Mouse (Mus musculus) erythroblast, embryonic 14.5 days (primary cell): ENCODE data around the gene Epn2. TPM values are rescaled to one million over a fixed set of nuclear protein-coding genes. Genes with fewer than 3 reads are reported as not detected.

ENCODE experiments used
- H3K27me3 ChIP-seq: 2 replicates; pipeline ENCODE4 v1.6.1; 2012; ENCODE audit warnings: inconsistent platforms; ENCODE audit not compliant: control insufficient read depth
- H3K36me3 ChIP-seq: 2 replicates; pipeline ENCODE4 v1.6.1; 2012; ENCODE audit warnings: mild to moderate bottlenecking, inconsistent platforms; ENCODE audit not compliant: control insufficient read depth
- H3K4me1 ChIP-seq: 2 replicates; pipeline ENCODE4 v1.6.1; 2012; ENCODE audit warnings: inconsistent platforms; ENCODE audit not compliant: control insufficient read depth
- H3K4me3 ChIP-seq: replicated peaks from 2 replicates; pipeline ENCODE3; 2012; ENCODE audit warnings: moderate library complexity, mild to moderate bottlenecking, inconsistent platforms
- H3K9me3 ChIP-seq: 2 replicates; pipeline ENCODE4 v1.6.1; 2012; ENCODE audit warnings: low read length, inconsistent platforms, mixed read lengths; ENCODE audit not compliant: control insufficient read depth
- GATA1 ChIP-seq: IDR thresholded peaks from 2 replicates; pipeline ENCODE4 v1.6.1; 2012; ENCODE audit warnings: low read length, inconsistent platforms, mixed read lengths
- TAL1 ChIP-seq: IDR thresholded peaks from 3 replicates; pipeline ENCODE4 v1.6.1; 2012; ENCODE audit warnings: low read length, inconsistent platforms, mixed read lengths
- polyA plus RNA-seq: library from polyadenylated mRNA; stranded (reverse); fragments of >175 nt; gene quantifications from 2 replicates; pipeline ENCODE4 v1.2.3, GENCODE M21; 2012

The Epn2 gene
- polyA plus RNA-seq, 1 experiment: not detected

DNA sequence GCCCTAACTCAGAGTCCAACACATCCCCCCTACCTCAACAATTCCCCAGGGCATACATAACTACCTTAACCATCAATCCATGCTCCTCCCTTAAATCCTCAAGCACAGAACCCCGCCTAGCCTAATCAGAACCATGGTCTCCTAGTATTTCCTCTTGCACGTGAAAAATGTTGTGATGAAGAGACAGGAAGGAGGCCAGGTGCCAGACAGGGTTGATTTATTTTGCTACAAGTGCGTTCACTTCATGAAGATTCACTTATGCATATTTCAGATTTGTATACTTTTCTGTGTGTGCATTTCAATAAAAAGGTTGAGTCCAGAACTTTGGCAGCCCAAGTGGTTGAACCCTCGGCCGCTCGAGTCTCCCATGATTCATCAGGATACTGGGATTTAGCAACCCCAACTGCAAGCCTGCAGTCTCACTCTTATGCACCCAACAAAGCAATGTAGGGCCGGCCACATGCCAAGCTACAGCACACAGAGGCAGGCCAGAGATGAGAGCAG, 443 bp upstream of the Epn2 start:
- TF ChIP-seq GATA1 (no peak), TAL1 (no peak)
- Histone ChIP-seq H3K4me3 (peak overlapping the region; percentile 62), H3K9me3 (peaks cover 6% of the 10 kb centered on the region), H3K27me3 (peaks cover 39% of the 10 kb centered on the region), H3K4me1 (peaks cover 11% of the 10 kb centered on the region), H3K36me3 (no peaks in the 10 kb centered on the region)

DNA sequence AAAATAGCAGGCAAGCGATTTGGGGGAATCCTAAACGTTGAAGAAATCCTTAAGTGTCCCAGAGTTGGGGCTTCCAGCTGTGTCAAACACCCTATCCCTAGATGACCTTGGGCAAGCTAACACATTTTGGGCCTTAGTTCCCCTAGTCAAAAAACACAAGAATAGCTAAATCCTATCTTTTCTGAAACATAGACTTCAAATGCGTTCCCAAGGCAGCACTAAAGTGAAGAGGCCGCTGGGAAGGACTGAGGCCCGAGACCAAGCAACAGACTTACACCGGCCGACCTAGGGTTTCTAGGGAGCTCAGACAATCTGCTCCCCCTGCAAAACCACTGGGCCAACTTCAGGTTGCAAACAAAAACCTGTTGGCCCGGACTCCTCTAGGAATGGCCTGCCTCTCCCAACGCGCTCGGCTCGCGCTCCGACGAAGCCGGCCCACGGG, 925 bp downstream of the Epn2 start:
- Histone ChIP-seq H3K4me1 (peaks cover 11% of the 10 kb centered on the region), H3K4me3 (peak overlapping the region; percentile 62)
- TF ChIP-seq GATA1 (no peak), TAL1 (no peak)

DNA sequence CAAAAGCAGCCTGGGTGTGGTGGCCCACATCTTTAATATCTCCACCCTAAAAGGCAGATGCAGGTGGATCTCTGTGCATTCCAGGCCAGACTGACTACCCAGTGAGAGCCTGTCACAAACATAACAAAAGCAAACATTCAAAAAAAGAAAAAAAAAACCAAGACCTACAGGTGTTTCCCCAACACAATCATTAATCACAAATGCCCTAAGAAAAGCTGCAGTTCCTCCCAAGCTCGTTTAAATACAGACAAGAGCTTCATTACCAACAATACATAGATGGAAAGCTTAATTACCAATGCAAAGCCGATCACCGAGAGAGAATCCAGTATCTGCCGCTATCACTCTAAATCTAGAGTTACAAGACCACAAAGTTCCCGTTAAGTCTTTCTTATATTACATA, 1.5 kb downstream of the Epn2 start:
- Histone ChIP-seq H3K36me3 (no peaks in the 10 kb centered on the region), H3K4me3 (no peak overlapping the region), H3K27me3 (peaks cover 38% of the 10 kb centered on the region), H3K4me1 (peaks cover 11% of the 10 kb centered on the region), H3K9me3 (peaks cover 6% of the 10 kb centered on the region)
- no peak for TF ChIP-seq GATA1
- TF ChIP-seq TAL1: no peak

More for the DNA sequence above, 925 bp downstream of the Epn2 start:
- H3K9me3 ChIP-seq: peaks cover 6% of the 10 kb centered on the region
- H3K27me3 ChIP-seq: peaks cover 38% of the 10 kb centered on the region
- H3K36me3 ChIP-seq: no peaks in the 10 kb centered on the region

DNA sequence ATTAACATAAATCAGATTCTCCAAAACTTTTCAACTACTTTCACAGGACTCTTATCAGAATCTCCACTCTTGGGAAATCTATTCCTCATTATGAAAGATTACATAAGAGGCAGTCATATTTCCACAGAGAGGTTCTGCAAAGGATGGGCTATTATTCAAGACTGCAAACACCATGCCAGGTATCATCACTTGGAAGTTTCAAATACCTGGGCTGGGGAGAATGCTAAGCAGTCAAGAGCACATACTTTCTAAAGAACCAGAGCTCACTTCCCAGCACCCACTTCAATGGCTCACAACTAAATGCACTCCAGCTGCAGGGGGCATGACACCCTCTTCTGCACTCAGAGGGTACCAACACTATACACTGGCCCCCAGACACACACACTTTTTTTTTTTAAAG, 2.1 kb downstream of the Epn2 start:
- Histone ChIP-seq H3K27me3 (peaks cover 38% of the 10 kb centered on the region), H3K4me3 (no peak overlapping the region), H3K9me3 (peaks cover 6% of the 10 kb centered on the region), H3K36me3 (no peaks in the 10 kb centered on the region), H3K4me1 (peaks cover 11% of the 10 kb centered on the region)
- TF ChIP-seq TAL1 (no peak), GATA1 (no peak)

DNA sequence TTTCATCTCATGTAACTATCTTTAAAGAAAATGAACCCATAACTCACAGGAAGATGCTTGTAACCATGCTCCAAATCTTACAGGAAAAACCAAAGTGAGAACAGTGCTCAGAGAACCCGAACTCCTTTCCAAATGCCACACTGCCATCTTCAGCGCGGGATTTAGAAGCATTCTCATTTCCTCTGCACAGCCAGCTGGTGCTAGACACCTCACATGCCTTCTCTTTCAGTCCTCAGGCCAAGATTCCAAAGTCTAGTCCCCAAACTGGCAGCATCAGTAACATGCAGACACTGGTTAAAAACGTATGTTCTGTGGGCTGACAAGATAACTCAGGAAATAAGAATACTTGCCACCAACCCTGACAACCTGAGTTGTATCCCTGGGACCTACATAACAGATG, 6.2 kb downstream of the Epn2 start:
- Histone ChIP-seq H3K9me3 (no peaks in the 10 kb centered on the region), H3K4me1 (no peaks in the 10 kb centered on the region), H3K4me3 (no peak overlapping the region), H3K27me3 (peaks cover 16% of the 10 kb centered on the region), H3K36me3 (no peaks in the 10 kb centered on the region)
- TF ChIP-seq TAL1 (no peak), GATA1 (no peak)

DNA sequence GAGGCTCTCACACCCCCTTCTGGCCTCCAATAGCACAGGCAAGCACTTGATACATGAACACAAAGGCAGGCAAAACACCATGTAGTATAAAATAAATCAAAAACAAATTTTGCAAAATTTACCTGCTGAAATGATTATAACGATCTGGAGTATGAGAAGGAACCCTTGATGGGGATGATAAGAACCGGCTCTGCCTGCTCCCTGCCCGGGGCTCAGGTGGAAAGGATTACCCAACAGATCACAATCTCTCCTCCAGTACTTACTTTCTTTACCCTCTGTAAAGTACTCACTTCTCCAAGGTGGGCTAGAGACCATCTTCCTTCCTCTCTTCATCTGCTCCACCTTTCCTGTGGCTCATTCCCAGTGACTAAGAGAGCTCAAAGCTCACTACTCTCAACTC, 8.3 kb downstream of the Epn2 start:
- Histone ChIP-seq H3K4me1 (no peaks in the 10 kb centered on the region), H3K4me3 (no peak overlapping the region), H3K27me3 (no peaks in the 10 kb centered on the region), H3K9me3 (no peaks in the 10 kb centered on the region), H3K36me3 (no peaks in the 10 kb centered on the region)
- TF ChIP-seq GATA1 (no peak), TAL1 (no peak)

DNA sequence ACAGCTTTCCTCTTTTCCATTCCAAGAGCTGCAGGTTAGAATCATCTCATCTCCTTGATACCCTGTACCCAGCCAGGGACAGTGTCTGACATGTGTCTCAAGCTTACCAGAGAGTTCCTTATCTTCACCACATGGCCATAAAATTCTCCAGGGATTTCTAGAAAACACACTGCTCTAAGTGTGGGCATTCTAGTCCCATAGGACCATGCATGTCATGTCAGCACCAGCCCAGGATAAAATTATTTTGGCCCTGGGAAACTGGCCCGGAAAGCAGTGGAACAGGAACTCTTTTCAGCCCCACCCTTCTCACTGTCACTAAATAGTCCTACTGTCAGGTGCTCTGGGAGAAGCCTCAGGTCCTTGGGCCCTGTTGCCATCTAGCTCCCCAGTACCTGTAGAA, 9.8 kb downstream of the Epn2 start:
- Histone ChIP-seq H3K27me3 (no peaks in the 10 kb centered on the region), H3K4me1 (no peaks in the 10 kb centered on the region), H3K36me3 (no peaks in the 10 kb centered on the region), H3K9me3 (no peaks in the 10 kb centered on the region), H3K4me3 (no peak overlapping the region)
- TF ChIP-seq TAL1 (no peak), GATA1 (no peak)

DNA sequence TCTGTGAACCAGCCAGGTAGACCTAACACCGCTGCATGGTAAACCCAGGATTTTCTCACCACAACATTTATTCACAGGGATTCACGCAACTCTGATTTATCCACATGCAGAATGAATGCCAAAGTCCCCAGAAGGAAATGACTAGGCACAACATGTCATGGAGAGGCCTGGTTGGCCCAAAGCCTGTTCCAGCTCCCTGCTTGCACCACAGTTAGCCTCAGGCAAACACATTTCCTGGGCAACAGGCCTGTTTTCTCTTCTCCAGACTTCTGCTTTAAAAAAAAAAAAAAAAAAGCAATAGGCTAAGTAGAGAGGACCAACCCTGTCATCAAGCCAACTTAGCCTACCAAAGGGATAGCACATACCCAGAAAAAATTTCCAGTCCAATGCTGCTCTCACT, 14.9 kb downstream of the Epn2 start:
- Histone ChIP-seq H3K4me1 (no peaks in the 10 kb centered on the region), H3K9me3 (no peaks in the 10 kb centered on the region), H3K27me3 (no peaks in the 10 kb centered on the region; the same call in 1 of the 2 replicates), H3K4me3 (no peak overlapping the region), H3K36me3 (no peaks in the 10 kb centered on the region)
- no peak for TF ChIP-seq TAL1
- TF ChIP-seq GATA1: no peak

DNA sequence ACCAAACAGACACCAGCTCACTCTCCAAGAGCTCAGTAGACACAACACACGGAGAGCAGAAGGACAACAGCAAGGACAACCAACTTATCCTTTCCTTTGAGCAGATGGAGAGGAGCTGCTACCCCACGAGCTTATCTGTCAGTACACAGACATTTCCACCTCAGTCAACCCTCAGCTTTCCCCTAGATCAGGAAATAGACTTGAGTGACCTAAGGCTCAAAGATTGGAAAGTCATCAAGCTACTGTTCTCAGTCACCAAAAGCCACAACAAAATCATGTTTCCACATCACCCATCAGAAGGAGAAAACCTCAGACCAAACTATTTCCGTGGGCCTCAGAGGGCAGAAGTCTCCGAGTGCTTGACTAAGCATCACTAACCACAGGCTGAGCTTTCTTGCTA, 15.5 kb downstream of the Epn2 start:
- Histone ChIP-seq H3K9me3 (no peaks in the 10 kb centered on the region), H3K4me3 (no peak overlapping the region), H3K27me3 (no peaks in the 10 kb centered on the region; the same call in 1 of the 2 replicates), H3K4me1 (no peaks in the 10 kb centered on the region), H3K36me3 (no peaks in the 10 kb centered on the region)
- no peak for TF ChIP-seq GATA1
- TF ChIP-seq TAL1: no peak

DNA sequence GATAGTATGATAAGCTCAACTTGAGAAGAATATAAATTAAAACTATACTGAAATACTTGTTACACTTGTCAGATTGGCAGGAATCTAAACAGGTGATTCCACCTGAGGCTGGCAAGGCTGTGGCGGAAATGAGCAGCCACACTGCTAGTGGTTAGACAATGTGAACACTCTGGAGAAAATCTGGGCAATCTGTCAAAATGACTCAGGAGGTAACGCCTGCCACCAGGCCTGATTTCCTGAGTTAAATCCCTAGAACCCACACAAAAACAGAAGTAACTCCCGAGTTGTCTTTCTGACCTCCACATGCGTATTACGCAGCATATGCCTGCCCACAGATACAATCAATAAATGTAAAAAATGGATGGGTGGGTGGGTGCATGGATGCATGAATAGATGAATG, 17.1 kb downstream of the Epn2 start:
- Histone ChIP-seq H3K4me3 (no peak overlapping the region), H3K4me1 (no peaks in the 10 kb centered on the region), H3K36me3 (no peaks in the 10 kb centered on the region), H3K9me3 (no peaks in the 10 kb centered on the region), H3K27me3 (no peaks in the 10 kb centered on the region; the same call in 1 of the 2 replicates)
- no peak for TF ChIP-seq TAL1
- no peak for TF ChIP-seq GATA1
